Mouse (Mus musculus) heart, embryonic 12.5 days (tissue): ENCODE data around the gene Fam47e. TPM values are rescaled to one million over a fixed set of nuclear protein-coding genes. Genes with fewer than 3 reads are reported as not detected.

Experiments
- ATAC-seq: fragments of 200-750 bp; cut with Nextera tagmentation; 2 replicates; pipeline ENCODE4 v1.8.0; 2017; ENCODE audit warnings: moderate TSS enrichment, moderate library complexity; ENCODE audit not compliant: insufficient number of reproducible peaks, low FRiP score
- H3K27ac ChIP-seq: fragments of 300-500 bp; sonication (generic); 2 replicates; pipeline ENCODE4 v1.5.1; 2016; ENCODE audit warnings: mild to moderate bottlenecking, moderate library complexity; ENCODE audit not compliant: poor library complexity, severe bottlenecking
- H3K27me3 ChIP-seq: fragments of 300-500 bp; sonication (generic); replicated peaks from 2 replicates; pipeline ENCODE4 v1.6.1; 2016; ENCODE audit warnings: mild to moderate bottlenecking, moderate library complexity
- H3K36me3 ChIP-seq: fragments of 300-500 bp; sonication (generic); 2 replicates; pipeline ENCODE4 v1.6.1; 2016; ENCODE audit warnings: mild to moderate bottlenecking, moderate library complexity
- H3K4me1 ChIP-seq: fragments of 300-500 bp; sonication (generic); replicated peaks from 2 replicates; pipeline ENCODE4 v1.6.1; 2016; ENCODE audit warnings: mild to moderate bottlenecking
- H3K4me2 ChIP-seq: fragments of 300-500 bp; sonication (generic); 2 replicates; pipeline ENCODE4 v1.6.1; 2016; ENCODE audit warnings: mild to moderate bottlenecking, moderate library complexity
- H3K4me3 ChIP-seq: fragments of 300-500 bp; sonication (generic); 2 replicates; pipeline ENCODE4 v1.5.1; 2016; ENCODE audit warnings: mild to moderate bottlenecking
- H3K9ac ChIP-seq: fragments of 300-500 bp; sonication (generic); 2 replicates; pipeline ENCODE4 v1.6.1; 2016; ENCODE audit warnings: mild to moderate bottlenecking, moderate library complexity
- H3K9me3 ChIP-seq: fragments of 300-500 bp; sonication (generic); replicated peaks from 2 replicates; pipeline ENCODE4 v1.6.1; 2016; ENCODE audit warnings: mild to moderate bottlenecking, moderate library complexity
- WGBS: fragments of 180-500 bp; shearing (Covaris S2); methylation state at CpG from one replicate; pipeline ENCODE4 v1.1.7; 2016; 5-methylcytosine and 5-hydroxymethylcytosine counted together
- polyA plus RNA-seq: library from polyadenylated mRNA; unstranded; fragments of >200 nt; fragmentation: Nextera tagmentation; extraction: Ambion mirVana; gene quantifications from 2 replicates; pipeline ENCODE4 v1.2.1, GENCODE M21; 2016

The Fam47e gene
- polyA plus RNA-seq, 1 experiment from 2014 or later = not detected

DNA sequence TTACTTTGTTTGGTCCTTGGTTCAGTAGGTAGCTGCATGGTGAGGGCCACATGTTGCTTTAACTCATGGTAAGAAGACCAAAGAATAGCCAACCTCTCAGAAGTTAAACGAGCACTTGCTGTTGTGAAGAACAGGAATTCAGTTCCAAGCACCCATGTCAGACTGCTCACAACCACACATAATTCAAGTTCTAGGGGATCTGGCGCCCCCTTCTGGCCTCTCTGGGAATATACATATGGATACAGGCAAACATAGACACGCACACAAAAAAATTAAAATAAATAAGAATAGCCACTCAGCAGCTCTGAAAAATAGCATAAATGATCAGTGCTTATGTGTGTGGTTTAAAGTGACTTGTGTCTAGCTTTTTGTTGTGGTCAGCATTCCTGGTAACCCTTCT lies 930 bp upstream of the Fam47e start:
- no peaks in the 10 kb centered on the region for H3K36me3 ChIP-seq
- no peaks in the 10 kb centered on the region for H3K4me1 ChIP-seq
- H3K27me3 ChIP-seq = no peaks in the 10 kb centered on the region
- H3K4me2 ChIP-seq = no peak overlapping the region
- no peak overlapping the region for H3K4me3 ChIP-seq
- H3K9ac ChIP-seq = no peak overlapping the region
- H3K9me3 ChIP-seq = peaks cover 3% of the 10 kb centered on the region; the same call in 1 of the 2 replicates
- WGBS = 62% methylated on average over 3 of the region's 3 CpGs
- no peak for ATAC-seq
- no peak overlapping the region for H3K27ac ChIP-seq

DNA sequence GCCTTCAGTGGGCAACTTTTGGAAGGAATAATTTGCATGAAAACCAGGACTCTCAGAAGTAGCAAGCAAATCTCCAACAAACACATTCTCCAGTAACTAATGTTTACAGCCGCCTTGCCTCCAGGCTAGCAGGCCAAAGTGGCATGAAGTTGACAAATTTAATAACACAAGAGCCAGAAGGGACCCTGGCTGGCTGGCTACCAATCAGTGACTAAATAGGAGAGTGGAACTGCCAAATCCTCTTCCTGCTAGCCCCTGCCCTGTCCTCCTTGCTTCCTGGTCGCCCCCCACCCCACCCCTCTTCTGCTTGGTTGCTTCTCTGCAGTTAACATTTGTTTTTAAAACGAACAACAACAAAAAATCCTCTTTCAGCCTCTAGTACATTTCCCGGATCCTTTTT lies 426 bp upstream of the Fam47e start:
- Histone ChIP-seq H3K4me3 (no peak overlapping the region), H3K36me3 (no peaks in the 10 kb centered on the region), H3K4me1 (no peaks in the 10 kb centered on the region), H3K9me3 (peaks cover 3% of the 10 kb centered on the region; the same call in 1 of the 2 replicates), H3K4me2 (no peak overlapping the region), H3K9ac (no peak overlapping the region), H3K27me3 (no peaks in the 10 kb centered on the region), H3K27ac (no peak overlapping the region)
- ATAC-seq = no peak
- WGBS = 82% methylated on average over 4 of the region's 4 CpGs

DNA sequence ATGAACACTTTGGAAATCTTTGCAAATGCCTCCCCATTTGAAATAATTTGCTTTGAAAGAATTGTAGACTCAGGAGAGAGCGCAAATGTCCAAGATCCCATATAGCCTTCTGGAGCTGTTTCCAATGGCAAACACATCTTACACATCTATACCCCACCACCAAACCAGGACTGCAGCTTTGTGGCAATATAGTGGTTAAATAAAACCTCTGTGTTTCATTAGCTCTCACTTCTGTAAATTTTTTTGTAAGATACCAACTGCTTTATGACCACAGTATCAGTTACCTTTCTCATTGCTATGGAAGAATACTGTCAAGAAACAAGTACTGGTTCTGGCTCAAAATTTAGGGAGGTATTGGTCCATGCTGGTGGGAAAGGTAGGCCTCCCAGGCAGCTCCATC lies 1.0 kb downstream of the Fam47e start:
- peaks cover 3% of the 10 kb centered on the region; the same call in 1 of the 2 replicates for H3K9me3 ChIP-seq
- H3K4me2 ChIP-seq = no peak overlapping the region
- no peaks in the 10 kb centered on the region for H3K27me3 ChIP-seq
- H3K9ac ChIP-seq = no peak overlapping the region
- peaks cover 7% of the 10 kb centered on the region; the same call in 1 of the 2 replicates for H3K4me1 ChIP-seq
- no peaks in the 10 kb centered on the region for H3K36me3 ChIP-seq
- 93% methylated on average over 1 of the region's 1 CpGs for WGBS
- no peak overlapping the region for H3K27ac ChIP-seq
- ATAC-seq = no peak
- no peak overlapping the region for H3K4me3 ChIP-seq

DNA sequence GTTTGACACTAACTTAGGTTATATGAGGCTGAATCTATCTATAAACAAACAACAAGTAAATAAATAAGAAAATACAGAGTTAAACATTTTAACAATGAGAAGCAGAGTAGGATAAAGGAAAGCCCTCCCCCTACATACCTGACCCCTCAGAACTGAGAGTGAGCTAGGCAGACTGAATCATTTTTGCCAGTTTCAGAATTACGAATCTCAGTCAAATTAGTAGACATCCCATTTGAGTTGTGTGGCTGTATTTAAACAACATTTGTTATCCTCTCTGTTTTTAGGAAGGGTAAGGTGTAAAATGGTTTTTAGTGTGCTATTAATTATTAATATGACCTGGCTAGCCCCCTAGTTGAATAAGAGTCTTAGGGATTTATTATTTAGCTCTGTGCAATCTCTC lies 2.6 kb downstream of the Fam47e start:
- H3K9ac ChIP-seq = no peak overlapping the region
- H3K9me3 ChIP-seq = peaks cover 3% of the 10 kb centered on the region; the same call in 1 of the 2 replicates
- H3K4me2 ChIP-seq = no peak overlapping the region
- H3K36me3 ChIP-seq = no peaks in the 10 kb centered on the region
- WGBS = 83% methylated on average over 1 of the region's 1 CpGs
- peaks cover 7% of the 10 kb centered on the region; the same call in 1 of the 2 replicates for H3K4me1 ChIP-seq
- H3K27ac ChIP-seq = no peak overlapping the region
- ATAC-seq = no peak
- 0 out of 2 replicates have a peak, but pooled peaks cover 3% of the 10 kb centered on the region for H3K27me3 ChIP-seq
- H3K4me3 ChIP-seq = no peak overlapping the region

DNA sequence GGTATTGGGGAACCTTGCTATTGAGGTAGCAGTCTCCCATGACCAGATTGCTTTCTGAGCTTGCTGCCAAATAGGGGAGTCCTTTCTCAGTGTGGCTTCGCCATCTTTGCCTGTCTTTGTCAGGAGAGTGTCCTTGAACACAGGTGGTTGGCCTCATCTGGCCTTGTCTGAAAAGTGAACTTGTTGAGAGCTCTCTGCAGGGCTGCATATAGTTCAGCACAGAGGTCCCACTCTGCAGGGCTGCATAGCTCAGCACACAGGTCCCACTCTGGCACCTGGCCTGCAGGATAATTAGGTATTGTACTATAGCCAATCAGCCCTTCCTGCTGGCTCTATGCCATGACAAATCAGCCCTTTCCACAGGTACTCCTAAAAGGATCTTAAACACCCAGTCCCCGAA lies 5.3 kb downstream of the Fam47e start:
- H3K4me2 ChIP-seq = no peak overlapping the region
- no peak overlapping the region for H3K9ac ChIP-seq
- no peak overlapping the region for H3K27ac ChIP-seq
- peaks cover 7% of the 10 kb centered on the region; the same call in 1 of the 2 replicates for H3K4me1 ChIP-seq
- H3K27me3 ChIP-seq = 0 out of 2 replicates have a peak, but pooled peaks cover 3% of the 10 kb centered on the region
- no peaks in the 10 kb centered on the region for H3K36me3 ChIP-seq
- no peak for ATAC-seq
- WGBS = 64% methylated on average over 2 of the region's 2 CpGs
- H3K4me3 ChIP-seq = no peak overlapping the region
- H3K9me3 ChIP-seq = no peaks in the 10 kb centered on the region

DNA sequence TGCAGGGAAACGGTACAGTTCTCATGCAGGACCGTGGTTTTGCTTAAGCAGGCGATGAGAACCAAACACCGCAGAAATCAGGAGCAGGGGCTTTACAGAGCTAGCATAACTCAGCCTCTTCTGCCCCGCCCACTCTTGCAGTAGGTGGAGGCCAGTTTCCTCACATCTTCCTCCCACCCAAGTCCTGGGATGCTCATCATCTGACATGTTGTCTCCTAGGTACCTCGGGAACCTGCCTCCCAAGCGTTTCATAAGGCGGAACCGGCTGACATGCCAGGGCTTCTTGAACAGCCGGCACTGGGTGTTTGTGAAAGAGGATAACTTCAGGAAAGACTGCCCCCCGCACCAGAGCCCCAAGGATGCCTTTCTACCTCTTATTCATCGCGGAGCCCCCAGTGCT lies 7.1 kb downstream of the Fam47e start:
- H3K4me3 ChIP-seq = no peak overlapping the region
- ATAC-seq = no peak
- no peak overlapping the region for H3K27ac ChIP-seq
- no peaks in the 10 kb centered on the region for H3K9me3 ChIP-seq
- WGBS = 76% methylated on average over 13 of the region's 13 CpGs
- H3K27me3 ChIP-seq = 0 out of 2 replicates have a peak, but pooled peaks cover 3% of the 10 kb centered on the region
- no peak overlapping the region for H3K4me2 ChIP-seq
- no peak overlapping the region for H3K9ac ChIP-seq
- H3K4me1 ChIP-seq = peaks cover 7% of the 10 kb centered on the region; the same call in 1 of the 2 replicates
- no peaks in the 10 kb centered on the region for H3K36me3 ChIP-seq

DNA sequence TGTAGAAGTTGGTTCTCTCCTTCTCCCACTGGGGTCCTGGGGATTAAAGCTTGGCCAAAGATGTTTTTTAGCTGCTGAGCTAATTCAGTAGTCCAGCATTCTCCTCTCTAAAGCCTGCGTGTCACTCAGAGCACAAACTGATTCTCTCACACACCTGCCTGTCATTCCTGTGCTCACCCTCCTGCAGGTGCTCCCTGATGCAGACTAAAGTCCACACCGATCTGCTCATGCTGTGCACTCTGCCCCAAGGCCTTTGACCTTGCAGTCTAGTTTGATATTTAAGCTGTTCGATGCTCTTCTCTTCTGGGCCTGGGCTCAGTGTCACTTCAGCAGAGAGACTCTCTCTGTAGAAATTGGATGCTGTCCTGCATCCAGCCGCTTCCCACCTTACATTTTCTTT lies 16.4 kb downstream of the Fam47e start:
- H3K4me3 ChIP-seq = no peak overlapping the region
- H3K9me3 ChIP-seq = 0 out of 2 replicates have a peak, but pooled peaks cover 6% of the 10 kb centered on the region
- H3K4me1 ChIP-seq = no peaks in the 10 kb centered on the region
- WGBS = 84% methylated on average over 4 of the region's 4 CpGs
- no peak overlapping the region for H3K27ac ChIP-seq
- H3K4me2 ChIP-seq = no peak overlapping the region
- no peaks in the 10 kb centered on the region for H3K36me3 ChIP-seq
- no peaks in the 10 kb centered on the region for H3K27me3 ChIP-seq
- ATAC-seq = no peak
- H3K9ac ChIP-seq = no peak overlapping the region

DNA sequence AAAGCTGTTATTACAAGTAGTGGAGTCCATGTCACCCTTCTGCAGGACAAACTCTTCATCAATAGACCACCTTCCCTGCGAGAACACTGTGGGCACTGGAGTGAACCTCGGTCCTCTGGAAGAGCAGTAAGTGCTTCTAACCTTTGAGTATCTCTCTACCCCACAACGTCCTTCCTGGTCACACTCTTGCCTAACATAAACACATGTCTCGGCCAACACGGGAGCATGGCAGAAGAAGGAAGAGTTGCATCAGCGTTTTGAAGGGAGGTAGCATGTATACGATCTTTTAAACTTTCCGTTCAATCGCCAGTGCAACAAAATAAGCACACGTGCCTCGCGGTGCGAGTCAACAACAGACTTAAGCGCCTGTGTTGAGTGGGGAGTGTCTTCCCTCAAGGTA lies 24.7 kb downstream of the Fam47e start:
- Histone ChIP-seq H3K4me1 (no peaks in the 10 kb centered on the region), H3K27ac (no peak overlapping the region), H3K36me3 (no peaks in the 10 kb centered on the region), H3K4me3 (no peak overlapping the region), H3K4me2 (no peak overlapping the region), H3K27me3 (no peaks in the 10 kb centered on the region), H3K9ac (no peak overlapping the region), H3K9me3 (no peaks in the 10 kb centered on the region)
- no peak for ATAC-seq
- 79% methylated on average over 14 of the region's 14 CpGs for WGBS

DNA sequence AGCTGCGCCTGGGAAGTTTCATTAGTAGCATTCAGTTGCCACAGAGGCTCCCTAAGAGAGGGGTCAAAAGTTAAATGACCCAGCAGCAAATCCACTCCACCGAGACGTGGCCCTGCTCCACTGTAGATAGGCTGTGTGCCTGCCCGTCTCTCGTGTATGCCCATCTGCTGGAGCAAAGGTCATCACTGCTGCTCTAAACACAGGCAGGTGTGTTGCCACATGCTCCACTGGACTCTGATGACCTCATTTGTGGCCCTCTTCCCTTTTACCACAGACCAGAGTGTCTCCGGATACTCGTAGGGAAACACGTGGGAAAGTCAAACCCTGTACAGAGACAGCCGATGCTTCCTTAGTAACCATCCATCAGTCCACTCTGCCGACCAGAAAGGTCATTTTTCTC lies 31.1 kb downstream of the Fam47e start:
- Histone ChIP-seq H3K4me2 (no peak overlapping the region), H3K9me3 (no peaks in the 10 kb centered on the region), H3K27me3 (no peaks in the 10 kb centered on the region; the same call in 1 of the 2 replicates), H3K4me1 (peaks cover 3% of the 10 kb centered on the region; the same call in 1 of the 2 replicates), H3K4me3 (no peak overlapping the region), H3K9ac (no peak overlapping the region), H3K36me3 (no peaks in the 10 kb centered on the region), H3K27ac (no peak overlapping the region)
- ATAC-seq = no peak
- WGBS = 55% methylated on average over 10 of the region's 10 CpGs

DNA sequence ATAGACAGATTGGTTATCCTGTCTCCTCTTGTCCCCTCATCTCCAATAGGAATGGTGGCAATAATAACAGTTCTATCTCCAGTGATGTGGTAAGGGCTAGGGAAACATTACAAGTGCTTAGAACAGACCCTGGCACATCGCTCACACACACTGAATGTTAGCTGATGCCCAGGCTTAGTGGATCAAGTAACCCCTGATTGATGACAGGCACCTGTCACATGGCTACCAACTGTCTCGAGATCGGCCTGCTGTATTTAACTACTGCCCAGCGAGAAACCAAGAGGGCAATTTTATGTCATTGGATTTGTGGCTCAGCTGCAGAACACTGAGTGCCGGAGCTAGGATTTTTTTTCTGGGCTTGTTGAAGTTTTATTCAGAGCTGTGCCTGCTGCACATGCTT lies 40.2 kb downstream of the Fam47e start:
- H3K4me2 ChIP-seq = no peak overlapping the region
- no peaks in the 10 kb centered on the region for H3K9me3 ChIP-seq
- H3K36me3 ChIP-seq = no peaks in the 10 kb centered on the region
- ATAC-seq = no peak
- H3K9ac ChIP-seq = no peak overlapping the region
- H3K4me3 ChIP-seq = no peak overlapping the region
- H3K27ac ChIP-seq = no peak overlapping the region
- no peaks in the 10 kb centered on the region for H3K27me3 ChIP-seq
- H3K4me1 ChIP-seq = no peaks in the 10 kb centered on the region
- 63% methylated on average over 5 of the region's 5 CpGs for WGBS

DNA sequence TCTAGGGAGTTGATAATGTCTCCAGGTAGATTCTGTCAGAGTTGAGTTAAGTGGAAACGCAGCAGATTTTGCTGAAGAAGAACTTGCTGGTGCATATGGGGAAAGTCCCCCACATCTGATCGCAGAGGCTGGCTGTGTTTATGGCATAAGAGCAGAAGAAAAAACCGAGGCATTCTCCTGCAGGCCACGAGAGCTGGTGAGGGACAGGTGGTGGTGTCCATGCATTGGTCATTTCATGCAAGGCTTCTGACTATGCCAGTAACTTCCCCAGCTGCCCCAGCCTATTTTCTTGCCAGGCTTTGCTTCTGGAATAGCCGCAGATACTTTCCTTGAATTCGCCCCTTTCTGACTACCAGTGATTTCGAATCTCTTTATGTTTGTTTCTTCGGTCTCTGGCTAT lies 42.0 kb downstream of the Fam47e start:
- H3K4me1 ChIP-seq = no peaks in the 10 kb centered on the region
- no peaks in the 10 kb centered on the region for H3K9me3 ChIP-seq
- no peak for ATAC-seq
- H3K27me3 ChIP-seq = 0 out of 2 replicates have a peak, but pooled peaks cover 8% of the 10 kb centered on the region
- no peak overlapping the region for H3K9ac ChIP-seq
- no peaks in the 10 kb centered on the region for H3K36me3 ChIP-seq
- no peak overlapping the region for H3K27ac ChIP-seq
- WGBS = 83% methylated on average over 8 of the region's 8 CpGs
- no peak overlapping the region for H3K4me2 ChIP-seq
- no peak overlapping the region for H3K4me3 ChIP-seq

DNA sequence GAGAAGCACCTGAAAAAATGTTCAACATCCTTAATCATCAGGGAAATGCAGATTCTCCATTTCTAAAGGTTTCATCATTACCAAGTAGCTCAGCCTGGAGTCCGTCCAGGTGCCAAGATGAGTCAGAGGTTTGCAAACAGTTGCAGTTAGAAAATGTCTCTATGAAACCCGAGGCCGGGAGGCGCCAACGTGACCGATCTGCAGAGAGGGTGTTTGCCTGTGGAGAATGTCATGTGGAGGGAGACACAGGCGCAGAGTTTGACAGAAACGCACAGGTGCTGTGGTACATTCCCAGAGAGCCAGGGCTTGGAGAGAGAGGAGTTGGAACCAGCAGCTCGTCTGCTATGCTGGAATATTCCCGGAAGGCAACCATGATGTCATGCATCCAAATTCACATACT lies 44.2 kb downstream of the Fam47e start:
- Histone ChIP-seq H3K36me3 (no peaks in the 10 kb centered on the region), H3K4me1 (0 out of 2 replicates have a peak, but pooled peaks cover 3% of the 10 kb centered on the region), H3K4me3 (no peak overlapping the region), H3K4me2 (no peak overlapping the region), H3K9me3 (no peaks in the 10 kb centered on the region), H3K27me3 (0 out of 2 replicates have a peak, but pooled peaks cover 9% of the 10 kb centered on the region), H3K27ac (no peak overlapping the region), H3K9ac (no peak overlapping the region)
- WGBS = 74% methylated on average over 10 of the region's 10 CpGs
- ATAC-seq = no peak
